Mouse (Mus musculus): ENCODE data around the gene Sez6l.

Gene Sez6l

DNA sequence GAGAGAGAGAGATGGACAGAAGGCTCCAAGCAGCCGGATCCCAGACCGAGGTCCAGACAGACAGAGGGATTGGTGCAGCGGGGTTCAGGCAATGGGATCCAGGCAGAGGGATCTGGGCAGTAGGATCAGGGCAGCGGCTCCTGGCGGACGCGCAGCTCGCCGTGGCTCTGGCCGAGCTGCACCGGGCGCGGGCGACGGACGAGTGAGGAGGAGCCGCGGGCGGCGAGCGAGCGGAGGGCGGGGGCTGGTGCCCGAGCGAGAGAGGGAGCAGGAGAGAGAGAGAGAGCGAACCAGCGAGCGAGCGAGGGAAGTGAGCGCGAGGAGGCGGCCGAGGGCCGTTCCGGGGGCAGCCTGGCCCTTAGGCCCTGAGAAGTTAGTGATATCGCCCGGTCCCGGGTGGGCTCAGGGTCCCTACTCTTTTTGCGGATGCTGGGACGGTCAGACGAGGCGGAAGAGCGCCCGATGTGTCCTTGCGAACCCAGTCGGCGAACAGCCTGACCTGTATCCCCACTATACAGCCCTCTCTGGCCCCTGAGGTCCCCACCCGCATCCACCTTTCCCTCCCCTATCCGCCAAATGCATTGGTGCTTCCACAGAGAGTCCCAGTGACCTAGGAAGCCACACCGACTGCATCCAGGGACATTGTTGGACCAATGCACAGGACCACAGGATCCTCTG lies at the start of gene Sez6l:
TSS of gene Sez6l (minus strand) at position 193 of the 678 bp plus-strand sequence.
- DNase-seq (ENCODE audit: low spot score in 2 of 2): no peak

DNA sequence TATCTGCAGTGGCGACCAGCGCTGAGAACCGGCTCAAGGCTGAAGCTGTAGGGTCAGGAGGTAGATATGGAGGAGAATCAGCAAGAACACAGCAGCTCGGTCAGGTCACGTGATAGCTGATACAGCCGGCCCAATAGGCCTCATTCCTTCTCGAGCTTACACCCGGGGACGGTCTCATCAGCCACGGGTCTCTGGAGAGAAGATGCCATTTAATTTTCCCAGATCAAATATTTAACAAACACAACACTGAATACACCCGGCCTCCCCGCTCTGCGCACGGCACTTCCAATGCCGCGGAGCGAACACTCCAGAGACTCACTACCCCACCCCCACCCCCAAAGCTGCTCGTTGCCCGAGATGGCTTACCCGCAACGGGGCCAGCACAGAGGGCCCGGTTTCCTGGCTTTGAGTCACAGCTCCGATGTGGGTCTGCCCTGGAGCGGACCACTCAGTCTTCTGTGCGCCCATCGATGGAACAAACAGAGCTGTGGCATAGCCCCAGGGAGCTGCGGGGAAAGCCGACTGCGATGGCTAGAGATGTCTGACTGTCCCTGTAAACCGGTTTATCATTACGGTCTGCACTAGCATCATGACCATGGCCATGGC lies 48.7 kb upstream of the Sez6l start:
- no peak for DNase-seq (ENCODE audit: low spot score in 2 of 2)

DNA sequence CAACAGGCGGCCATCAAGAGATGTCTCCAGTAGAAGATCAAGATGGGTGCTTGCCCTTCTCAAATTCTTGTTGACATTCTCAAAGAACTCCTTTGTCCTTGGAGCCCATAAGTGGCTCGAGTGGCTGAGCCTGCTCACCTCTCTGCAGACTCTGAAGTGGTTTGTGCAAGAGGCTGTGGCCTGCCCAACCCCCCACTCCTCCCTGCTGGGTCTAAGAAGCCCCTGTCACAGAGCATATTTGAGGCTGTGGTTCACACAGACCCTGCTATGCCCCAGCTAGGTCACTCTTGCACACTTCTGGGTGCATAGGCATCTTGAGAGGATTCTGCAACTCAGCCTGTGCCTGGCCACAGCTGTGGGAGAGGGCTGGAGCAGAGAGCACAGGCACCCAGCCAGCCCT lies 46.0 kb upstream of the Sez6l start:
- no peak for DNase-seq (ENCODE audit: low spot score in 2 of 2)

DNA sequence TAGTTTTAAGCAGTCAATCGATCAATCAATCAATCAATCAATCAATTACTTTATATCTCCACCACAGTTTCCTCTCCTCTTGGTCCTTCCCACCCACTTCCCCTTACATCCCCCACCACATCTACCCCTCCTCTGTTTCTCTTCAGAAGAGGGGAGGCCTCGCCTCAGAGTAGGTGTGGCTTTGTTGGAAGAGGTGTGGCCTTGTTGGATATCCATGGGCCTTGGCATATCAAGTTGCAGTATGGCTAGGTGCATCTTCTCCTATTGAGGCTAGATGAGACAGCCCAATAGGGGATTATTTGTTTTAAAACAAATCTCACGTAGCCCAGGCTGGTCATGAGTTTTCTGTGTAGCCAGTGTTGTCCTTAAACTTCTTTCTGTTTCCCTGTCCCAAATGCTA lies 43.3 kb upstream of the Sez6l start:
- no peak for DNase-seq (ENCODE audit: low spot score in 2 of 2)

- DNase-seq (ENCODE audit: low spot score in 2 of 2): no peak
These were observed 42.4 kb upstream of the Sez6l start for GRCm38 (mm10) chr5:112619344-112619743.

GRCm38 (mm10) chr5:112617602-112618247 lies 40.7 kb upstream of the Sez6l start:
- DNase-seq (ENCODE audit: low spot score in 2 of 2): no peak

DNA sequence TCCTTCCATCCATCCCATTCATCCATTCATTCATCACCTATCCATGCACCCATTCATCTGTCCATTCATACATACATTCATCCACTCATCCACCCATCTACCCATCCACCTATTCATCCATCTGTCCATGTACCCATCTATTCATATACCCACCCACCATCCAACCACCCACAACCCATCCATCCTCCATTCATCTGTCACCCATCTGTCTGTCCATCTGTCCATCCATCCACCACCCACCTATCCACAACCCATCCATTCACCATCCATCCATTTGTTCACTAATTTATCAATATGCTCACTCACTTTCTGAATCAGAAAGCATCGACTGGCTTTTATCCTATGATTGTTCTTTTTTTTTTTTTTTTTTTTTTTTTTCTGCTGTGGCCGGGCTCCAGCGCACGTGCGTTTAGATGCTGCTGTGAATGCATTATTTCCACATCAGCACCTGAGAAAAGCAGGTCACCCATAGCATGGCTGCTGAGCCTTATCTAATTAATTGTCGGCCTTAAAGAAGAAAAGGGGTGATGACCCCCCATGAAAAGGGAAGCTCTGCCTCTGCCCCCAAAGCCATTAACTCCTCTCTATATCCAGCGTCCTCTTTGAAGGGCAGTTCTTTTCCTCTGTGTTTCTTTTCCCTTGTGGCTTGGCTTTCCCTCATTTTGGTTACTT lies 39.1 kb upstream of the Sez6l start:
- DNase-seq (ENCODE audit: low spot score in 2 of 2): no peak

DNA sequence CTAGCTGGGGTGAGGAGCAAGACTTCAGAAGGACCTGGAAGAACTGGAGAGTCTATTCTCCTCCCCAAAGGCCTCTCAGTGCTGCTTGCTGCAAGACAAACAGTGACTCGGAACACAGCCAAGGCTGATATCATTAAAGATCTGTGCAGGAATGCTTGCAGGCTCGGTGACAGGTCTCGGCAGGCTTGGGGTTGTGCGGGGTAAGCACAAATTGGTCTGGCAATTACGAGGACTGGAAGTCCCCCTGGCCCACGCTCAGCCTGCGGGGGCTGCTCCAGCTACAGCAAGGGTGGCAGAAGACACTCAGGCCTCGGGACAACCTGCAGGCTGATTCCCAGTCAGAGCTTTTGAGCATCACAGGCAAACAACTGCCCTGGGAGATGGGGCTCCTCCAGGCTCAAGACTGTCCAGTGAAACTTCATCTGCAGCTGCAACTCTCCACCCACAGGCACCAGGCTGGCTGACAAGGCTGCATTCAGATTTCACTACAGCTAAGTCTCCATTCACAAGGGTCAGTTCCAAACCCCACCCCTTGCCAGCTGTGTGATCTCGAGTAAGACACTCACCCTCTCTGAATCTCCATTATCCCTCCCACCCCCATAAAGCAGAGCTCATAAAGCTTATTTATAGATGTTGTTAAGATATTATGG lies 31.0 kb upstream of the Sez6l start:
- no peak for DNase-seq (ENCODE audit: low spot score in 2 of 2)

DNA sequence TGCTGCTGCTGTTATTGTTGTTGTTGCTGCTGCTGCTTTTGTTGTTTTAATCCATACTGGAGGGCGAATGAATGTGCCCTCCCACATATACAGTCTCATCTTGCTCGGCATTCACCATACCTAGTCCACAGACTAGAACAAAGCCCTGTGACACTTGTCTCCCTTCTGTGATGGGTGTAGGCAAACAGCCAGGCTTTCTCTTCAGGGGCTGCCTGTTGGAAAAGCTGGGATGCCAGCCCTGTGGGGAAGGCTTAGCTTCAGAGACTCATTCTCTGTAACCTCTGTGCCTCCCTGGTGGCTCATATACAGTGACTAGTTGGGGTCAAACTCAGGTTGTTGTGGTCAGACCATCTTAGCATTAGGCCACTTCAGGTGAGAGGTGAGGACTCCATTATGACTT lies 30.1 kb upstream of the Sez6l start:
- no peak for DNase-seq (ENCODE audit: low spot score in 2 of 2)

DNA sequence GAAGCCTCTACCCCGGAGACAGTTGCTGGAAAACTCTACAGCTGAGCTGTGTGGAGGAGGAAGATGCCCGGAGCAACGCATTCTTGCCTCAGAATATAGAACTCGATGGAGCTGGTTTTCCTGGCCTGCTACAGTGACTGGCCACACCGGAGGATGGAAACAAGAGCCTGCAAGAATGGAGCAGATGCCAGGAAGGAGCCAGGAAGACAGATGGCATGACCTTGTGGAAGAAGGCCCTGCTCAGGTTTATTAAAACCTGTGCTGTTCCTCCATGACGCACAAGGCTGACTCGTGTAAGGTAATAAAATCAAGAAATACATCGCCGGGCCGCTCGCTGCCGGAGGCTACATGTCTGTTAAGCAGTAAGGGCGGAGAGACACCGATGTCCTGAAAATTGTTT lies 28.4 kb upstream of the Sez6l start:
- no peak for DNase-seq (ENCODE audit: low spot score in 2 of 2)

GRCm38 (mm10) chr5:112604251-112604650 lies 27.3 kb upstream of the Sez6l start:
- no peak for DNase-seq (ENCODE audit: low spot score in 2 of 2)

GRCm38 (mm10) chr5:112603594-112603993 lies 26.6 kb upstream of the Sez6l start:
- DNase-seq (ENCODE audit: low spot score in 2 of 2): no peak

DNA sequence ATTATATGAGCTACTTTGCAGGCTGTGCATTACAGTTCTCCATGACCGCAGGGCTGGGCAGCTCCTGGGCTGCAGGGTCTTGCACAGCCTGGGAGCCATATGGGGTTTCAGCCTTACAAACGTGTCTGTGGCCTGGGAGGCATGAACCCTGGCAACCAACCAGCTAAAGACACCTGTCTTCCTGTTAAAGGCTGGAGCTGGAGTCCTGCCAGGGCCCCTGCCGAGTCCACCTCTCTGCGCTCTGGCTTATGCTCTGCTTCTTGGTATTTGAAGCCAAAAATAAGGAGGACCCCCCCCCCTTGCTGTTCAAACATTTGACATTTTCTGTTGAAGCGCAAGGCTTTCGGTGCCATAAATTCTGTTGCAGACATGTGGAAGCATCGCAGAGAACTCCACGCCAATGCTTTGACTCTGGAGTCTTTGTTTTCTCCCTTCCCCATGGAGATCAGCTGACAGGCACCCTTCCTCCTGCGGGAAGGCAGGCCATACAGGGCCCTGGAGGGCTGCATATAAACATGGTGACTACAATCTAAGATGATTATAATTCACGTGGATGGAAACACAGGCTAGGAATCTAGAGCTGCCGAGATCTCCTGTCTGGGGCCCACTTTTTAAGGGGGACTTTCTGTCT lies 23.4 kb upstream of the Sez6l start:
- no peak for DNase-seq (ENCODE audit: low spot score in 2 of 2)

DNA sequence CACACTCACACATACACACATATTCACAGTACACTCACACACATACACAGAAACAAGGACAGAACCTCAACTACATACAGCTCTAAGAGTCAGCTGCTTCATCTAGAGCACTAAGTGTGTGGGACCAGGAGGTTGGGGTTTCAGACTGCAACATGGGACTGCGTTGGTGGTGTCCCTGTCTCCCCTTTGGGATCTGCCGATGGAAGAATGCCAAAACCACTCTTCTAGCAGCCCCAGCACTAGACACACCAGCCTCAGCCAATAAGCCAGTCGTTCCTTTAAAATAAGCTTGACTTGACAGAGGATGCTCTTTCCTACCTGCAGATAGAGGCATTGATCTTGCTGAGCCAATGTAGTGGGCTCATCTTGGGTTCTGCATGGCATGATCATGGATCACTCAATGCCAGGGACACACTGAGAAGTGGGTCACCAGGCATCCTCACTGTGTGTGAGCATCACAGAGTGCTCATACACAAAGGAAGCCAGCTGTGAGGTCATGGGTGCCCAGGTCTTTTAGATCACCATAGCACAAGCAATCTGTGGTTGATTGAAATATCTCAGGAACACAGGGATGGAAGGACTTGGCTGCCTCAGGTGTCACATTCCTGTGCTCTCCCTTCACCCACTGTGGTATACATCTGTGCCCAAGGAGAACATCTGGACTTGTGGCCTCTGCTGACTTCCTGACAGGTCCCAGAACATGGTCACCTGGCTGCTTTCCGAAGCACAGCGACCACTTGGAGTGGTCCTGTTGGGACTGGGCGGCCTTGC lies 22.7 kb upstream of the Sez6l start:
- DNase-seq (ENCODE audit: low spot score in 2 of 2): no peak

DNA sequence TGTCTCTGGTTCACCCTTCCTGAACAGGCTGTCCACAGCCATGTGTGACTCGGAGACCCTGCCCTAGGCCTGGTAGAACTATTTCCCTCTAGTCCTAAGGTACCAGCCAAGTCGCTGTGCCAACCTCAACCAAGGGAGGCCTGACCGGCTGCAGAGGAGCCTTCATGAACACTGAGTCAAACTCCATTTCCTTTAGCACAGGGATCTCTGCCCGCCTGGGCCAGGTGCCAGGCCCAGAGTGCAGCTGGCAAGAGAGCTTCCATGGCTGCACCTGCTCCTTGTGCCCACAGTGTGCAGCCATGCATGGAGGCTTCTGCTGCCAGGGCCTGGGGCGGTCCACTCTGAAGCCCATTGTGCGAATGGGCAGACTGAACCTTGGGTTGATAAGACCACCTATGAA lies 20.9 kb upstream of the Sez6l start:
- DNase-seq (ENCODE audit: low spot score in 2 of 2): no peak

DNA sequence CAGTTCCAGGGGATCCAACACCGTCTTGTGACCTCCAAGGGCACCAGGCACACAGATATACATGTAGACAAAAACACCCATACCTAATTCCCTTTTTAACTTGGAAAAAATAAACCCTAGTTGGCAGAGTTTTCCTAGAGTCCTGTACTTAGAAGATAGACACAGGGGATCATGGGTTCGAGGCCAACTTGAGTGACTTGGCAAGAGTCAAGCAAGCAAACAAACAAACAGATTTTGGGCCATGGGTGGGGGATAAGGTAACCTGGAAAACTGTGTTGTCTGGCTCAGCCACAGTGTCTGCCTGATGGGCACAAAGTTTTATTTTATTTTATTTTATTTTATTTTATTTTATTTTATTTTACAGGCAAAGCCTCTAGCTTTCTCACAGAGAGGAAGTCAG lies 20.3 kb upstream of the Sez6l start:
- no peak for DNase-seq (ENCODE audit: low spot score in 2 of 2)

DNA sequence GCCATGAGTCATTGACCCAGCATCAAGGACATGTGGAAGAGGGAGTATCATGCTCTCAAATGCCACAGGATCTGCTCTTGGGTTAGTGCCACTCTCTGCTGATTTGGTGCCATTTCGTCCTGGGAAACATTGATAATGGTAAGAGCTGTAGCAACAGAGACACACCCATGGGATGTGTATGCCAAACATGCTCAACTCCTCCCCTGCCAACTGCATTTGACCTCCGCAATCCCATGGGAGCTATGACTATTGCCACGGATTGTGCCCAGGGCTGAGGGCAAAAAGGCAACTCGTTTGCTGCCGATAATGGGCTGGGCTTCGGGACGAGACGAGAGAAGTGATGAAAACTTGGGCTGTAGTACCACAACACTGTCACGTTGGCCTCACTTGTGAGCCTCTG lies 19.7 kb upstream of the Sez6l start:
- no peak for DNase-seq (ENCODE audit: low spot score in 2 of 2)

- DNase-seq (ENCODE audit: low spot score in 2 of 2): no peak
These were observed 19.0 kb upstream of the Sez6l start for GRCm38 (mm10) chr5:112595701-112596632.

DNA sequence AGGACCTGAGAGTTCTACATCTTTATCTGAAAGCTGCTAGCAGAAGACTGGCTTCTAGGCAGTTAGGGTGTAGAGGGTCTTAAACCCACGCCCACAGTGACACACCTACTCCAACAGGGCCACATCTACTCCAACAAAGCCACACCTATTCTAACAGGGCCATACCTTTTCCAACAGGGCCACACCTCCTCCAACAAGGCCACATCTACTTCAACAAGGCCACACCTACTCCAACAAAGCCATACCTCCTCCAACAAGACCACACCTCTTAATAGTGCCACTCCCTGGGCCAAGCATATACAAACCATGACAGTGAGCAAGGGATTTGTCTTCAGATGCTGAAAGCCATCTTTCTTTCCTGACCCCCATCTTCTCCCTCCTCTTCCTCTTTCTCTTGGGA lies 14.7 kb upstream of the Sez6l start:
- DNase-seq (ENCODE audit: low spot score in 2 of 2): no peak

DNA sequence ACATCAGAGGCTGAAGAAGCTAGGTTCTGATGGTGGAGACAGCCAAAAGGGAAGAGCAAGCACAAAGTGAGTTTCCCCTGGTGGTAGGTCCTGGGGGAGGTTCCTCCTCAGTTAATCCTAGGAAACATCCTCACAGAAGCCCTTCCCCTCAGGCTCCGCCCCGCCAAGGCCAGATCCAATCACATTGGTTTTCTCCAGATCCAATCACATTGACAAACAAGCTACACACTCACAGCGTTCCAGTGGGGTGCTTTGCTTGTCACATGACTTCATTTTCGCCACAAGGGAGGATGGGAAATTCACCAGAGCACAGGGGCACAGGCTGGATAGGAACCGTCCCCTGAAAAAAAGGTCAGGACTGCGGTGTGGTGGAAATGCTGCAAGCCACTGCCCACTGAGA lies 9.1 kb upstream of the Sez6l start:
- no peak for DNase-seq (ENCODE audit: low spot score in 2 of 2)
